Mouse (Mus musculus): ENCODE data around the gene Ppp4r1.

Ppp4r1 gene

DNA sequence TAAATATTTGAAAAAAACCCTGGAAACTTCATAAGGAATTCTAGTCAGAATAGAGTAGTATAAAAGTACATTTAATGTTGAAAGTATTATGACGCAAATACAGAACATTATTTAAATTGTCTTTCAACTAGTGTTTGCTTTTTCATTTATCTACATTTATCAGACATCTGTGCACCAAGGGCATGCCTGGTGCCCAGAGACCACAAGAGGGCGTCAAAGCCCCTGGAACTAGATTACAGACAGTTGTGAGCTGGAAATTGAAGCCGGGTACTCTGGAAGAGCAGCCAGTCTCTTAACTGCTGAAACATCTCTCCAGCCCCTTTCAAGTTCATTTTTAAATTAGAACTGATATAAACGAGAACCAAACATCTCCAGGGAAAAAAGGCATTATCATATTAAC, 80.2 kb downstream of the Ppp4r1 start:
- DNase-seq = peak; percentile 60

DNA sequence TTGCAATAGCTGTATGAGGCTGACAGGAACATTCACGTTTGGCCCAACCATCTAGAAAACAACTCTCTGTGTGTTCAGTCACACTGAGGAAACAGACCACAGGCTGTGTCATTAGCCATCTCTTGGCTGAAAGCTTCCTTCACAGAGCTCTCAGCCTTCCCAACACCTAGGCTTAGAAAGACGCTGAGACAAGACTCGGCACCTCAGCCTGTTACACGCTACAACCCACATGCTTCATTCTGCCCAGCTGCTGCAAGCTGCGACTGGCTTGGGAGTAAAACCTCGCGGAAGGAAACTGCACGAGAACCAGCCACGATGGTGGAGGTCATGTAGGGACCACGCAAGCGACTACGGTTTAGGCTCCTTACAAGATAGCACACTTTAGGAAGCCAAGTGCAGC, 81.5 kb downstream of the Ppp4r1 start:
- no peak for DNase-seq

DNA sequence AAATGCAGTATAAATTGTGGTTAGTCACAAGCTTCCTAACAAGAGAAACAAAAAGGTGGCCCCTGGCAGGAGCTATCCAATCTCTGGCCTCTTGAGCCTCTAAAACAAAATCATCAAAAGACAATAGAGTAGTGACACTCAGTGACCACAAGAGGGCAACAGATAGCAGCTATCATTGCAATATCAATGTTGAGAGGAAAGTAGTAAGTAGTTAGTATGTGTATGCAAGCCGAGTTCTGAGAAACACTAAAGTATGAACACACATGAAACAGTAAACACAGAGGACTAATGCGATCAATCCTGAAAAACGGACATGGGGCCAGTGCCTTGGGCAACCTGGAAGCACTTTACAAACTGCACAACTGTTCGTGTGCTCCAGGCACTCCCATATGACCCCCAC, 82.4 kb downstream of the Ppp4r1 start:
- peak; percentile 56 to 73 for DNase-seq

GRCm38 (mm10) chr17:65865265-65865664, 82.9 kb downstream of the Ppp4r1 start:
- DNase-seq = no peak

DNA sequence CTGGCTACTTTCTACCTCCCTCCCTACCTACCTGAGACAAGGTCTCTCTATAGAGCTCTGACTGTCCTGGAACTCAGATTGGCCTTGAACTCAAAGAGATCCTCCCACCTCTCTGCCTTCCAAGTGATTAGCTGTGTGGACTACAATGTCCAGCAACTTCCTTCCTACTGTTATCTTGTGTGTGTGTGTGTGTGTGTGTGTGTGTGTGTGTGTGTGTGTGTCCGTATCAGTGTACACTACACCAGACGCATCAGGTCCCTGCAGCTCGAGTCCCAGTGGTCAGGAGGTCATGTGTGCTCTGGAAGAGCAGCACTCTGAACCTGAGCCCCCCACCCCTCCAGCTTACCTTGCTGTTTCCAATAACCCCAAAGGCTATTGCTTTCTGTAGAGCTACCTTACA, 83.8 kb downstream of the Ppp4r1 start:
- no peak for DNase-seq

- DNase-seq = no peak
Observed at GRCm38 (mm10) chr17:65867996-65868395, 85.6 kb downstream of the Ppp4r1 start.

- no peak for DNase-seq
Observed at GRCm38 (mm10) chr17:65869720-65870119, 87.3 kb downstream of the Ppp4r1 start.

DNA sequence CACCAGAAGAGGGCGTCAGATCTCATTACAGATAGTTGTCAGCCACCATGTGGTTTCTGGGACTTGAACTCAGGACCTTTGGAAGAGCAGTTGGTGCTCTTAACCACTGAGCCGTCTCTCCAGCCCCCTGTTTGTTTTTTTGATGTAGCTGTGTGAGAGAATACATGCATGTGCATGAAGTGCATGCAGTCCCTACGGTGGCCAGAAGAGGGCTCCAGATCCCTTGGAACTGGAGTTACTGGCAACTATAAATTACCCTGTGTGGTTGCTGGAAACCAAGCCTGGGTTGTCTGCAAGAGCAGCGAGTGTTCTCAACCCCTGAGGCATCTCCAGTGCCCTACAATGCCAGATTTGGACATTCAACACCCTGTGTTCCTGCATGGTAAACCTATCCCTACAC, 87.8 kb downstream of the Ppp4r1 start:
- peak; percentile 88 to 93 for DNase-seq

- DNase-seq = no peak
Observed at GRCm38 (mm10) chr17:65871641-65872041, 89.3 kb downstream of the Ppp4r1 start.

DNA sequence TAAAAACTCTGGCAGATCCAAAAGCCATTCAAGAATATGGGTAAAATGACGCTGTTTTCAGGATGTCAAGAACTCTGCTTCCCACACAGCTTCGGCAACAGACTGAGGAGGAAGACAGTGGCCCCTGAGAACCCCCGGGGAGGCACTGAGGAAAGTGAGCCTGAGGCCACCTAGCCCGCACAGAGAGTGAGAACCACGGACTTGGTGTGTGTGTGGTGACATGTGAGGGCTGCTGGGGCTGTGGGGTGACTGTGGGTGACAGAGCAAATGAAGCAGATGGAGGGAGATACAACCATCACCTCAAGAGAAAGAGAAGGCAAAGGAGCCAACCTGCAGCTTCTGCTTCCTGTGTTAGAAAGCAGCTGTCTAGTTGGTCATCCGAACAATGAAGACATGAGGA, 89.7 kb downstream of the Ppp4r1 start:
- DNase-seq = no peak

GRCm38 (mm10) chr17:65872652-65873051, 90.3 kb downstream of the Ppp4r1 start:
- peak; percentile 67 to 73 for DNase-seq

GRCm38 (mm10) chr17:65873156-65873555, 90.8 kb downstream of the Ppp4r1 start:
- DNase-seq = no peak

GRCm38 (mm10) chr17:65873834-65874233, 91.5 kb downstream of the Ppp4r1 start:
- no peak for DNase-seq

DNA sequence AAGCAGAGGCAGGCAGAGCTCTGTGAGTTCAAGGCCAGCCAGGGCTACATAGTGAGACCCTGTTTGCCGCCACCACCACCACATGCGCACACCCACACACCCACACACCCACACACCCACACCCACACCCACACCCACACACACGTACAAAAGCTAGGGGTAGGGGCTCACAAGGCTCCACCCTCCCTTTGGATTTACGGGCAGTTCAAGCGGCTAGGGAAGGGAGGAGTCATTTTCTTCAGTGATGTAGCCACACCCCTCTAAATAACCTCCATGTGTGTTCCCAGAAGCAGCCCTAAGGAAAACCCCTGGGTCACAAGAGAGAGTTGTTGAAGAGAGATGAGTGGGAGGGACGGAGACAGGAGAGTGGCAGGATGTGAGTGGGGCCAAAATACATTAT, 94.7 kb downstream of the Ppp4r1 start:
- DNase-seq = no peak

GRCm38 (mm10) chr17:65884061-65884669, 101.8 kb downstream of the Ppp4r1 start:
- peak; percentile 71 to 74 for DNase-seq

DNA sequence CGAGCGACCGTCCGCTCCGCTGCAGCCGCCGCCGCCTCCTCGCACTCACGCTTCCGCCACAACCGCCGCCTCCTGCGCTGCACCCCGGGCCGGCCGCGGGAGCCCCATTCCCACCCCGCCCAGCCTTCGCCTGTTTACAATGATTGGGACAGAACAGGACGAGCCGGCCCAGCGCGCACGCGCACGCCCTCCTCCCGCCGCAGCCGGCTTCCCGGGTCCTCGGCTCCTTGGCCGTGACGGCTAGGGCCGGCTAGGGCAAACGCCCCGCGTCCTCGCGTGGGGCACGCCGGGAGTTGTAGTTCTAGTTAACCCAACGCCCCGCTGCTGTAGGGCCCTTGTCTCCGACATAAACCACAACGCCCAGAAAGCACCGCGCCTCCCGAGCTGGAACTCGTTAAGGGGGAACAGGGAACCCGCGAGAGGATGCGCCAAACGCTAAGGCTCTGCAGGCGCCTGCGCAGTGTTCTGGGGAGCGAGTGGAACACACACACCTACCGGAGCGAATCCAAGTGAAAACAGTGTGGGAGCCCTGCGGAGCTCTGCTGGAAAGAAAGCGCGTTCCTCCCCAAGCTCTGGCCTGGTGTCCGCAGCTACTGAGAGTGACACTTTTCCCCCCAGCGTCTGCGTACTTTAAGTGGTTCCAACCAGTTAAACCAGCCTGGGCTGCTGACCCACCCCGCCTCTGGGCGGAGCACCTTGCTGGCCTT, 102.5 kb downstream of the Ppp4r1 start:
- peak; percentile 99 to 100 for DNase-seq

DNA sequence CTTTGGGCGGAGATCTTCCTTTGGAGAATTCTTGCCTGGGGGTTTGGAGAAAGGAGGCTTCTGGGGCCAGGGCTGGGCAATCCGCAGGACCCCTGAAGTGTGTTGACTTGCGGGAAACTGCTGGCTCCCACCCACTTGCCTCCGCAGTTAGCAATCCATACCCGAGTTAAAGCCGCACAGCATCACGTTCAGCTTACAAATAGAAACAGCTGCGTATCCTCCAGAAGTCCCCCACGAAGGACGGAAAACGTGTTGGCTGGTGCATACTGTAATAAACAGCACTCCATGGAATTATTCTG, 103.0 kb downstream of the Ppp4r1 start:
- DNase-seq = no peak

DNA sequence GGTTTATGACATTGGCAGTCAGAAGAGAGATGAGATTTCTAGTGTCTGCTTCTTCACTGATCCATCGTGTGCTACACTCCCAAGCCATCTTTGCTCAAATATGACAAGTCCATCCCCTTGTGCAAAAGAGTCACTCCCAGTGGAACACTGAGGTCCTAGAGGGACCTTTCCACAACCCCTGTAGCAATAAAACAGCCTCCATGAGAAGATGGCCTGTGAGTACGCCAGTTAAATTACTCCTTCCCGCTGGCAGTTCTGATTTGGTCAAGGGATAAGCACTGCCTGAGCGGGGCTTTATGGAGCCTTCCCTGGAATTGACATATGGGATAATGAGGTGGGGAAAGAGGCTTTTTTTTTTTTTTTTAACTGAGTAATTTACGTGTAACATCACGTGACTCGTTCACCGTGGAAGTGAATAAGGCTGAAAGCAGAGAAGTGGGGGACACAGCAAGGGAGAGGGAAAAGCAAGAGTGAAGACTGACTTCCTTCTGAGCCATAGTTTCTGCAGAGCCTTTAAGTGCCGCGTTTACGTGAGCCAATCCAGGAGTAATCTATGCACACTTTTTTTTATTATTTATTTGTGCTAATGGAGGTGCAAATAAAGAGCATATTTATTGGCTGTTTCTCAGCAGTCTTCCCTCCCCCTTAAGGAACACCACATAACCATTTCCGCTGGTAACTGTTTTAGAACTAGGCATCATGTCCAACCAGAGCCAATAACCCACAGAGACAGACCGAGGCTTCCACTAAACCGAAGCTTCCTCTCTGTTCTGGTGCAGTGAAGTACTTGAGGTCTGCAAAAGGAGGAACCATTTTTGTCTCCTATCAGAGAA, 103.5 kb downstream of the Ppp4r1 start, which contains the start of gene Ralbp1:
TSS of gene Ralbp1 (minus strand) at position 102 of the 833 bp plus-strand sequence.
- DNase-seq = peak; percentile 48 to 62

- DNase-seq = peak; percentile 23 to 33
Observed at GRCm38 (mm10) chr17:65886571-65886970, 104.2 kb downstream of the Ppp4r1 start.

DNA sequence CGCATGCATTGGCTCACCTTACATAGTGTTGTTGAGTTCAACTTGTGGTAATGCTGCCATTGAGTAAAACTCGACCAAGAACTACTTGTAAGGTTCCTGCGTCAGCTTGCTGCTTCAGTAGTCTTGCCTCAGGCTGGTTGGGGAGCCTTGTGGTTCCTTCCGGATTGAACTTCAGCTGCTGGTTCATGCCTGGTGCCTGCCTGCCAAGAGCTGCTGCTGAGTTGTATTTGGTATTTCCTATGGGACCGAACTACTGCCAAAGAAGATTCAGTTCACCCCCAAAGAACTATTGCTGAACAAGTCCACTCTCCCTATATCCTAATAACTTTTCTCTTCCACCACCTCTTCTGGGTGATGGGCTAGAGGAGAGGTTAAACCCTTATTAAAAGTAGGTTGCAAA, 107.1 kb downstream of the Ppp4r1 start:
- DNase-seq = no peak

All from cerebellum, postnatal 10 days (tissue).